Mouse (Mus musculus) stomach, postnatal 0 days (tissue): Measurements from ENCODE around the gene Babam2. TPM values are rescaled to one million over a fixed set of nuclear protein-coding genes. Genes with fewer than 3 reads are reported as not detected.

ENCODE experiments used
- ATAC-seq: fragments of 200-750 bp; cut with Nextera tagmentation; 2 replicates; pipeline ENCODE4 v1.8.0; 2017; ENCODE audit not compliant: low FRiP score, low TSS enrichment
- DNase-seq: peaks from one replicate; pipeline ENCODE4 v3.0.0-alpha.2; 2016; ENCODE audit warnings: low spot score
- H3K27ac ChIP-seq: fragments of 300-500 bp; sonication (generic); replicated peaks from 2 replicates; pipeline ENCODE4 v1.5.1; 2014; ENCODE audit warnings: mild to moderate bottlenecking, control low read depth
- H3K27me3 ChIP-seq: fragments of 300-500 bp; sonication (generic); 2 replicates; pipeline ENCODE4 v1.6.1; 2014; ENCODE audit warnings: low read length; ENCODE audit not compliant: control insufficient read depth, insufficient read depth
- H3K36me3 ChIP-seq: fragments of 300-500 bp; sonication (generic); 2 replicates; pipeline ENCODE4 v1.6.1; 2014; ENCODE audit warnings: low read length, mixed read lengths; ENCODE audit not compliant: control insufficient read depth, insufficient read depth
- H3K4me1 ChIP-seq: fragments of 300-500 bp; sonication (generic); replicated peaks from 2 replicates; pipeline ENCODE4 v1.6.1; 2014; ENCODE audit warnings: antibody characterized with exemption; ENCODE audit not compliant: control insufficient read depth, insufficient read depth
- H3K4me2 ChIP-seq: fragments of 300-500 bp; sonication (generic); replicated peaks from 2 replicates; pipeline ENCODE4 v1.6.1; 2014; ENCODE audit warnings: low read depth, mild to moderate bottlenecking, control low read depth, moderate library complexity
- H3K4me3 ChIP-seq: fragments of 300-500 bp; sonication (generic); 2 replicates; pipeline ENCODE4 v1.5.1; 2014; ENCODE audit warnings: low read depth, low read length, control low read depth
- H3K9ac ChIP-seq: fragments of 300-500 bp; sonication (generic); 2 replicates; pipeline ENCODE4 v1.6.1; 2014; ENCODE audit warnings: mild to moderate bottlenecking, low read length, control low read depth, mixed read lengths
- H3K9me3 ChIP-seq: fragments of 300-500 bp; sonication (generic); 2 replicates; pipeline ENCODE4 v1.6.1; 2016; ENCODE audit warnings: low read length; ENCODE audit not compliant: control insufficient read depth
- CTCF ChIP-seq: IDR thresholded peaks from 2 replicates; pipeline ENCODE4 v1.5.1; 2016; ENCODE audit warnings: antibody characterized with exemption, low read depth, mild to moderate bottlenecking, moderate library complexity
- EP300 ChIP-seq: optimal IDR thresholded peaks from 2 replicates; pipeline ENCODE3; 2016; ENCODE audit warnings: antibody characterized with exemption
- WGBS: fragments of 180-500 bp; shearing (Covaris S2); extraction: QIAGEN DNeasy Blood & Tissue Kit; methylation state at CpG from one replicate; pipeline ENCODE4 v1.1.7; 2014; 5-methylcytosine and 5-hydroxymethylcytosine counted together
- polyA plus RNA-seq: library from polyadenylated mRNA; unstranded; fragments of >200 nt; fragmentation: Nextera tagmentation; extraction: Ambion mirVana; gene quantifications from 2 replicates; pipeline ENCODE4 v1.2.1, GENCODE M21; 2015

Babam2 gene
- polyA plus RNA-seq, 1 experiment from 2014 or later, result 44.9 TPM

- Histone ChIP-seq H3K27me3 (no peaks in the 10 kb centered on the region), H3K9me3 (no peaks in the 10 kb centered on the region), H3K9ac (no peak overlapping the region), H3K4me2 (no peak overlapping the region), H3K4me1 (no peaks in the 10 kb centered on the region), H3K27ac (no peak overlapping the region), H3K4me3 (no peak overlapping the region), H3K36me3 (no peaks in the 10 kb centered on the region)
- TF ChIP-seq EP300 (no peak), CTCF (no peak)
- DNase-seq (no peak), ATAC-seq (no peak)
- WGBS, result 50% methylated on average over 3 of the region's 3 CpGs
Measured at GRCm38 (mm10) chr5:32098691-32099090, 401.2 kb downstream of the Babam2 start.

DNA sequence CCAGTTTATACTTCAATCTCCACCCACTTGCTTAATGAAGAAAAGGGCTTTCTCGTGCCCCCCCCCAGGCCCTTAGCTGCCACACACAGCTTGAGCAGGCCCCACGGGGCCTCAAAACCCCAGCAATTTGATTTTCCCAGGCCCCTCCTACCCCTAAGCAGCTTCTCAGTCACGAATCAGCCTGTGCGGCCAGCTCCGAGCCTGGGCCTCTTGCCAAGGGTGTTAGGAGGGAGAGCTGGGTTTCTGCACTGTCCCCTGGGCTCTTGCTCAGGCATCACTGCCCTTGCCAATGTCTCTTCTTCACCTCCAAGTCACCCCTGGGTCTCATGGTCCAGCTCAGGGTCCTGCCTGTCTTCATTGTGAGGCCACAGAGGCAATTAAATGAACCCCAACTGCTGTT lies 405.0 kb downstream of the Babam2 start:
- H3K4me2 ChIP-seq, result no peak overlapping the region
- H3K27me3 ChIP-seq, result no peaks in the 10 kb centered on the region
- H3K4me3 ChIP-seq, result no peak overlapping the region
- no peaks in the 10 kb centered on the region for H3K9me3 ChIP-seq
- peak overlapping the region; percentile 69 for H3K27ac ChIP-seq
- peak; percentile 55 for DNase-seq
- no peak overlapping the region for H3K9ac ChIP-seq
- no peaks in the 10 kb centered on the region for H3K4me1 ChIP-seq
- TF ChIP-seq EP300 (no peak), CTCF (no peak)
- ATAC-seq, result peak; percentile 50; the same call in 1 of the 2 replicates
- WGBS, result 9% methylated on average over 5 of the region's 5 CpGs
- no peaks in the 10 kb centered on the region for H3K36me3 ChIP-seq

DNA sequence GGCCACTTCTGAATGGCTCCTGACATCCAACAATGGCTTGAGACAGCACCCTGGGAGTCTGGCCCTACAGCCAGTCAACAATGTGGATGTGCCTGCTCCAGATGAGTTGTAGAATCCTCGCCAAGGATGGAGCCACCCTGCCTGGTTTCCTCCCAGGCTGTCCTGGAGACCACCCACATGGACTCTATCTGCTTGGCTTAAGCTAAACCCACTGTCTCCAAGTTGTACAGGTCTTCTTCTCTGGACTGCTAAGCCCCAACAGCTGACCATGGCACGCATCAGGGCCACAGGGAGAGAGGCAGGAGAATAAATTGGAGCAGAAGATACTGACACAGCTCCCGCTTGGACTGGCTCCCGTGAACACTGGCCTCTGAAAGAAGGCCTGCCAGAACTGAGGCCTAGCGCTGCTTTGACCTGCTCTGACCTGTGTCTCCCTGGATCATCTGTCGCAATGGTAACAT lies 405.5 kb downstream of the Babam2 start:
- DNase-seq (no peak), ATAC-seq (peak; percentile 56; the same call in 1 of the 2 replicates)
- Histone ChIP-seq H3K27me3 (no peaks in the 10 kb centered on the region), H3K9ac (no peak overlapping the region), H3K36me3 (no peaks in the 10 kb centered on the region), H3K4me2 (no peak overlapping the region), H3K4me3 (no peak overlapping the region), H3K4me1 (no peaks in the 10 kb centered on the region), H3K27ac (peak overlapping the region; percentile 69), H3K9me3 (no peaks in the 10 kb centered on the region)
- 64% methylated on average over 6 of the region's 6 CpGs for WGBS
- TF ChIP-seq CTCF (no peak), EP300 (no peak)

DNA sequence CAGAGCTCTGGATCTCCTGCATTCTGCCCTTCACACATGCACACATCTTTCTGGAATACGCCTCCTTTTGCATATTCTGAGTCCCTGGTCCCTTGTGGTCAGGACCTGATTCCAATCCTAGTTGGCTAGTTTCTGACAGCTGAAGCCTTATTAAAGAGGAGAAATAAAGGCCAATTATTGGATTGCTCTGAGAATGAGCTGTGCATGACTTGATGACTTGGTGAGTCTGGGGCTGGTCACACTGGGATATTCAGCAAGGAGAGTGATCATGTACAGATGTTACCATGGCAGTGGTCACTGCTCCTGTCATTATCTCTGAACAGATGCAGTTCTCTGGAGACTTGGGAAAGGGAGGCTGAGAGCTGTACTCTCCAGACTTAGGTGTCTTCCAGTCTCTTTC lies 406.1 kb downstream of the Babam2 start:
- H3K4me3 ChIP-seq, result no peak overlapping the region
- DNase-seq (no peak), ATAC-seq (no peak)
- 92% methylated on average over 1 of the region's 1 CpGs for WGBS
- H3K27me3 ChIP-seq, result no peaks in the 10 kb centered on the region
- TF ChIP-seq EP300 (no peak), CTCF (no peak)
- no peaks in the 10 kb centered on the region for H3K36me3 ChIP-seq
- H3K9ac ChIP-seq, result no peak overlapping the region
- H3K27ac ChIP-seq, result peak overlapping the region; percentile 69
- no peaks in the 10 kb centered on the region for H3K9me3 ChIP-seq
- no peaks in the 10 kb centered on the region for H3K4me1 ChIP-seq
- no peak overlapping the region for H3K4me2 ChIP-seq

GRCm38 (mm10) chr5:32104119-32104990 lies 406.9 kb downstream of the Babam2 start:
- Histone ChIP-seq H3K9me3 (no peaks in the 10 kb centered on the region), H3K4me1 (no peaks in the 10 kb centered on the region), H3K9ac (no peak overlapping the region), H3K4me3 (no peak overlapping the region), H3K36me3 (no peaks in the 10 kb centered on the region), H3K27ac (no peak overlapping the region), H3K27me3 (no peaks in the 10 kb centered on the region), H3K4me2 (no peak overlapping the region)
- no peak for ATAC-seq
- DNase-seq, result no peak
- TF ChIP-seq EP300, result no peak
- TF ChIP-seq CTCF, result no peak
- 84% methylated on average over 12 of the region's 12 CpGs for WGBS
